Mouse (Mus musculus) thymus, postnatal 0 days (tissue): ENCODE measurements around the gene Tusc2. TPM values are rescaled to one million over a fixed set of nuclear protein-coding genes. Genes with fewer than 3 reads are reported as not detected.

Experiments used
- DNase-seq: peaks from one replicate; pipeline ENCODE4 v3.0.0-alpha.2; 2015; ENCODE audit warnings: low spot score
- polyA plus RNA-seq: library from polyadenylated mRNA; unstranded; fragments of >200 nt; fragmentation: Nextera tagmentation; extraction: Ambion mirVana; gene quantifications from 2 replicates; pipeline ENCODE4 v1.2.1, GENCODE M21; 2015

Tusc2 gene
- polyA plus RNA-seq, 1 experiment from 2014 or later, result 56.7 TPM

DNA sequence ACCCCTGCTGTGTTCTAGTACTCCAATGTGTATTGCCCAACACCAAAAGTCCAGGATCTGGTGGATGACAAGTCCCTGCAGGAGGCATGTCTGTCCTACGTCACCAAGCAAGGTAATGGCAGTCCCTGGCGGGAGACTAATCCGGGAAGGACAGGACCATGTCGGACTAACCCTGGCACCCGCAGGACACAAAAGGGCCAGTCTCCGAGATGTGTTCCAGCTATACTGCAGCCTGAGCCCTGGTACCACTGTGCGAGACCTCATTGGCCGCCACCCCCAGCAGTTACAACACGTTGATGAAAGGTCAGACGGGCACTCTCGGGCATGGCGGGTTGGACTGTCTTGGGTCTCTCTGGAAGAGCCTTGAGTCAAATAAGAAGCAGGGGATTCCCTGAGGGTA lies 18.3 kb upstream of the Tusc2 start:
- no peak for DNase-seq

DNA sequence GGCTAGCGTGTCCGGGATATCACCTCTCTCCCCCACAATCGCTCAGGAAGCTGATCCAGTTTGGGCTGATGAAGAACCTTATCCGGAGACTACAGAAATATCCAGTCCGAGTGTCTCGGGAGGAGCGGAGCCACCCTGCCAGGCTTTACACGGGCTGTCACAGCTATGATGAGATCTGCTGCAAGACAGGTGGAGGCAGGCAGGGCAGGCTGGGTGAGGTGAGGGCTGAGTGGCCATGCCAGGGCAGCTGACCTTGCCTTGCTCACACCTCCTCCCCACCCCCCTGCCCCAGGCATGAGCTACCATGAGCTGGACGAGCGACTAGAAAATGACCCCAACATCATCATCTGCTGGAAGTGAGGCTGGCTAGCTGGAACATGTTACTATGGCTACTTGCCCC lies 17.9 kb upstream of the Tusc2 start:
- DNase-seq, result no peak

DNA sequence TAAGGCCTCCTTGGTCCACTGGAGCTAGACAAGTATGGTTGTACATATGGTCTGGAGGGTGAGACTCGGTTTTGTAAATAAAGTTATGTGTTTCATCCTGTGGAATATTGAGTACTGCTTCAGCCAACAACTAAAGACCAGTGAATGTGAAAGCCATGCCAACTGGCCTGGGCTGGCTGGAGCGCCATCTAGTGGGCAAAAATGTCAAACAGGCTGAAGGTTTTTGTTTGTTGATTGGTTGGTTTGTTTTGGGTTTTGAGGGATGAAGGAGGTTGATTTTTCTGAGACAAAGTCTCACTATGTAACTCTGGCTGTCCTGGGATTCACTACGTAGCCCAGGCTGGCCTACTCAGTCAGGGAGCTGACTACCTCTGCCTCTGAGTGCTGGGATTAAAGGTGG lies 17.5 kb upstream of the Tusc2 start:
- DNase-seq, result peak; percentile 72

DNA sequence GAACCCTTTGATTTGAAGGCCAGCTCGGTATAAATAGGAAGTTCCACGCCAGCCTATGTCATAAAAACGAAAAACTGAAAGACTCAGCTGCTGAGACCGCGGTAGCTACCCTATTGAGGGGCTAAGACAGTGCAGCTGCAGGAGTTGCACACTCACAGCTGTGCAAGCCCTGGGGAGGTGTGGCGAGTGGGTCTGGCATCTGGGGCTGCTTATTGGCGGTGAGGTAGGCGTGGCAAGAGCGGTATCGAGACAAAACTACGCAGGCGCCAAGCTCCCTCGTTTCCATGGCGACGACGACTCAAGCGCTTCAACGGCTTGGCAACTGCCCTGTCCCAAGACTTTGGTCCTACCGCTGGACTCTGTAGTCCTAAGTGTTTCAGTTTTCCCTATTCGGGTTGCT lies 16.0 kb upstream of the Tusc2 start, which contains the start of gene Zmynd10:
Gene Zmynd10 (plus strand): TSS at position 273 of the 400 bp plus-strand sequence.
- peak; percentile 96 for DNase-seq

DNA sequence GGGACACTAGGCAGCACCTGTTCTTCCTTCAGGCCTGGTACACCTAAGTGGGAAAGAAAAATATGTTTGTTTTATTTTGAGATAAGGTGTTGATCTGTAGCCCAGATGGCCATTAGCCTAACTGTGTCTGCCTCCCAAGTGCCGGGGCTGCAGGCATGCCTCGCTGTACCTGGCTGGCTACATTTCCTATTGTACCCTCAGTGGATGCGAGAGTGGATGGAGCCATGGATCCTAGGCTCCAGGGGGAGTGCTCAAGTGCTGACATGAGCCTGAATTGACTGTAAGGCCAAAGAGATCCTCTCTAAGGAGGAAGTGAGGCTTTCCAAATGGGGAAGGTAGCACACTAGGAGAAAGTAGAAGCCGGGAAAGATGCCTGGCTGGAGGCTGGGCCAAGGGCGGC lies 15.1 kb upstream of the Tusc2 start:
- DNase-seq, result no peak

DNA sequence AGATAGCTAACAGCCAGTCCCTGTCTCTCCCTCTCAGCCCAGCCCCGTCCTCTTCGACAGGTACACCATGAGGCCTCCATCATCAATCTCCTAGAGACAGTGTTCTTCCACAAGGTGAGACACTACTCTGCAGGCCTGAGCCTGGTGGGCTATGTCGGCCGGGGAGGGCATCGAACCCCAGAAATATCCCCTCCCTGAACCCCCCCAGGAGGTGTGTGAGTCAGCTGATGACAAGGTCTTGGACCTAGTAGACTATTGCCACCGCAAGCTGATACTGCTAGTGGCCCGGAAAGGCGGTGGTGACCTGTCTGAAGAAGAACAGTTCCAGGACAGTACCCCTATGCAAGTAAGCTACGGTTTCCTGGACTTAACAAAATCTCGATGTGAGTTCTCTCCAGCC lies 14.2 kb upstream of the Tusc2 start:
- DNase-seq, result no peak

DNA sequence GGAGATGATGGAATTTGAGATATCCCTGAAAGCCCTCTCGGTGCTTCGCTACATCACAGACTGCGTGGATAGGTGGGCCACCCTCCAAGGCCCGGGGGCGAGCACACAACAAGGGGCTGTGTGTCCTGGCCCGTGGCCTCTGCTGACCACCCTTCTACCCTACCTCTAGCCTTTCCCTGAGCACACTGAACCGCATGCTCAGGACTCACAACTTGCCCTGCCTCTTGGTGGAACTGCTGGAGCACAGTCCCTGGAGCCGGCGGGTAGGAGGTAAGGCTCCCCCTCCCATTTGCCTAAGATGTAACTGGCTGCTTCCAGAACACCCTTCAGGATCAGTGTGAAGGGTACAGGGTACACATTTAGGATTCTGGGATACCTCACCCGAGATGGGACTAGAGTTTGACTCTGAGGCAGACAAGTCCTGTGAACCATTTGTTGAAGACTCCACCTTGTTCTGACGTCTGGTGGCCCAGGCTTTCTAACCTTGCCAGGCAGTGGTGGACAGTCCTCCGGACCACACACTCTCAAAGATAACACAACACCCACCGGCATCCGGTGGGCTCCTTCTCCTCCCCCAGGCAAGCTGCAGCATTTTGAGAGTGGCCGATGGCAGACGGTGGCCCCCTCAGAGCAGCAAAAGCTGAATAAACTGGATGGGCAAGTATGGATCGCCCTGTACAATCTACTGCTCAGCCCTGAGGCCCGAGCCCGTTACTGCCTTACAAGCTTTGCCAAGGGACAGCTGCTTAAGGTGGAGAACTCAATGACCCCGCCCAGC lies 13.6 kb upstream of the Tusc2 start:
- no peak for DNase-seq

DNA sequence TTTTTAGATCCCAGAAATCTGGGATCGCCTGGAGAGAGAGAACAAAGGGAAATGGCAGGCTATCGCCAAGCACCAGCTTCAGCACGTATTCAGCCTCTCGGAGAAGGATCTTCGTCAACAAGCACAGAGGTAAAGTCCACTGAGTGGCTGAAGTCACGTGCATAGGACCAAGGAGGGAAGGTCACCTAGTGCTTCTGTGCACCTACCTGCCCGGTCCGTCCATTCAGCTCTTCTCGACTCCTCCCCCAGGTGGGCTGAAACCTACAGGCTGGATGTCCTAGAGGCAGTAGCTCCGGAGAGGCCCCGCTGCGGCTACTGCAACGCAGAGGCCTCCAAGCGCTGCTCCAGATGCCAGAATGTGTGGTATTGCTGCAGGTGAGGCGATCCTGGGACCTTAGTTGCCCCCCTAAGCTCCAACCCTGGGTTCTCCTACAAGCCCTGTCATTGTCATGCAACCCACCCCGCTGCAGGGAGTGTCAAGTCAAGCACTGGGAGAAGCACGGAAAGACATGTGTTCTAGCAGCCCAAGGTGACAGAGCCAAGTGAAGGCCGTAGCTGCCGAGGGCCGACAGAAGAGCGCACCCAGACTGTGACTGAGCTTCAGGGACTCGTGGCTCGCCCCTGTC lies 12.5 kb upstream of the Tusc2 start:
- no peak for DNase-seq

DNA sequence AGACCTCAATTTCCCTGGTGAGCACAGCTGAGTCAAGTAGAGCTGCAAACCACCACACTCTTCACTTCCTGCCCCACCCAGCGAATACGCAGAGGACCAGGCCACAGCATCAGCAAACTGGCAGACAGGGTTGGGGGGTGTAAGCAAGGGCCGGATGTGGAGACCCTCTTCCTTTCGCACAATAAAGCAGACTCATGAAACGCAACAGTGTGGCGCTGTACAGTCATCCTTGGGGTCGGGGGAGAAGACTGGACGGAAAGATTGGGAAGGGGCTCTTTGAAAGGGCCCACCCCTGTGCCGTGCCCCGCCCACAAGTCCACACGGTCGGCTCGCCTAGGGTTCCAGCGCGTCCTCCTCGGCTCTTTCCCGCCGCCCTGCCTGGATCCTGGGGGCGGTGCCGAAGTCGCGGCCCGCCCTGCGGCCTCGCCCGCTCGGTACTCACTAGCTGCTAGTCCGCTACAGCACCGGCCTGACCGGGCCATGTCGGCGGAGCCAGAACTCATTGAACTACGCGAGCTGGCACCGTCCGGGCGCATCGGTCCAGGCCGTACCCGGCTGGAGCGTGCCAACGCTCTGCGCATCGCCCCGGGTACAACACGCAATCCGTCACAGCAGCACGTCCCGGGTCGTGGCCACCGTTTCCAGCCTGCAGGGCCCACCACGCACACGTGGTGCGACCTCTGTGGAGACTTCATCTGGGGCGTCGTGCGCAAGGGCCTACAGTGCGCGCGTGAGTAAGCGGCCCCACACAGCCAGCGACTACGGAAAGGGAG lies 11.8 kb upstream of the Tusc2 start, which contains the start of gene Rassf1:
Gene Rassf1 (plus strand): TSS at position 439 of the 773 bp plus-strand sequence.
- peak; percentile 88 for DNase-seq

DNA sequence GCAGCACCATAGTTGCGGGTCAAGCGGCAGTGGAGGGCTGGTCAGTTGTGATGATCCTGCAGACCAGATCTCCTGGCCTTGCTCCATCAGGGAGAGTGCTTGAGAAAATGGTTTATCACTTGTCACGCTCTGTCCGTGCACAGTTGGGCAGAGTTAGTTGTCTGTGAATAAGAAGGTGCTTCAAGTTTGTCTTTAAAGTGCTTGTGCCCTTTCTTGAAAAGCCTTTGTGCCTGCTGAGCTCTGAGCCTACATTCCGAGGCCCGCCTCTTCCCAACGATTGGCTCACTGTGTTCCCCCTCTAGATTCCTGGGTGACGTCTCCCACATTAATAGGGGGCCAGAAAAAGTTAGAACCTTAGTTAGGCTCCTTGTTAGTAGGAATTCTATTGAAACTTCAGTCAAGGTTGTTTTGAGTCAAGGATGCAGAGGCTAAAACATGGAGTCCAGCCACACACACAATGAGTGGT lies 11.1 kb upstream of the Tusc2 start:
- DNase-seq, result no peak

DNA sequence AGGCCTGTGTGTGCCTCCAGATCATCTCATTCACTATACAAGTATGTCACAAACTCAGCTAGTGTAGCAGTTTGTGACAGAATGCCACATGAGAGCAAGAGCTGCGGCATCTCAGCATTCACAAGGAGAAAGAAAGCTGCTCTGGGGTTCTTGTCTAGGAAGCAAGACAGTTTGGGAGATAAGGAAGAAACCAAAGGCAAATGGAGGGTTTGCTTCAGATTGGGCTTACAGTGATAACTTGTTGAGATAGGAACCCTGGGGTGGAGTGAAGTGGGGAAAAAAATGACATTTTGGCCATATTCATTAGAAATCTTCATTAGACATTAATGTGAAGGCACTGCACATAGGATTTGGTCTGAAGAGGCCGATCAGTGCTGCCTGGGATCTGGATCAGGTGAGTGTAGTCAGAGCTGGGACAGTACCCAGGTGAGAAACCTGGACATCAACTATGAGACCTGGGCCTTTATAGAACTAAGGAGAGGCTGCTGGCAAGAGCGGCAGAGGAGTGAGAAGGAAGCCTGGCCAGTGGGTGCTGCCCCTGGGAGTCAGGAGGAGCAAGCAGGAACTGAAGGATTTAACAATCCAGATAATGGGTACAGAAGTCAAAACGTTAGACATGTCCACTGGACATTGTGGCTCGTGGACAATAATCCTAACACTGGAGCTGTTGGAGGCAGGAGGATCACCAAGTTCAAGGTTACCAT lies 10.2 kb upstream of the Tusc2 start:
- no peak for DNase-seq

DNA sequence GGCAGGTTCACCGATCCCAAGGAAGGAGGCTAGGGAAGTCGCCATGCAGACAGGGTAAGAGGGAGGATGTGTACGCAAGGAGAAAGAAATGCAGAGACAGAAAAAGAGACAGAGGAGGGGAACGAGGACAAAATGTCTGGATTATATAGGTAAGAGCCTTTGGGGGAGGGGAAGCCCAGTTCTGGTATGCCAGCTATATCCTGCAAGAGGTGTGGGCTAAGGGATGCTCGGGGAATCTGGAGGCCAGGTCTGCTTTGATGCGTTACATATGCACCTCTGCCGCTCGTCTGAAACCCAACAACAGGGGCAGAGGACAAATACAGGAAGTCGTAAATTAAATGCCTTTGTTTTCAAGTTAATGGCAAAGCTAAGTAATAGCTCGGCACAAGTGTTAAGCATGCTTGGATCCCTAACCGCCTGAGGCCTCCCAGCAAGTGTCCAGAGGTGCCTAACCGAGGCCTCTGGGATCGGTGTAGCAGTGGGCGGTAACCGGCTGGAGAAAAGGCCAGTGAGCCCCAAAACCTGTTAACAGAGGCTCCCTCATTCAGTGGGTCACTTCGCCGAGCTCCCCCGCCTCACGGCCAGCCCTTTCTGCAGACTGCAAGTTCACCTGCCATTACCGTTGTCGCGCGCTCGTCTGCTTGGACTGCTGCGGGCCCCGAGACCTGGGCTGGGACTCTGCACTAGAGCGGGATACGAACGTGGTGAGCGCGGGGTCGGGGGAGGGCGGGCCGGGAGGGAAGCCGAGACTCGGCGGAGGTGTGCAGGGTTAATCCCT lies 9.3 kb upstream of the Tusc2 start:
- peak; percentile 44 for DNase-seq

DNA sequence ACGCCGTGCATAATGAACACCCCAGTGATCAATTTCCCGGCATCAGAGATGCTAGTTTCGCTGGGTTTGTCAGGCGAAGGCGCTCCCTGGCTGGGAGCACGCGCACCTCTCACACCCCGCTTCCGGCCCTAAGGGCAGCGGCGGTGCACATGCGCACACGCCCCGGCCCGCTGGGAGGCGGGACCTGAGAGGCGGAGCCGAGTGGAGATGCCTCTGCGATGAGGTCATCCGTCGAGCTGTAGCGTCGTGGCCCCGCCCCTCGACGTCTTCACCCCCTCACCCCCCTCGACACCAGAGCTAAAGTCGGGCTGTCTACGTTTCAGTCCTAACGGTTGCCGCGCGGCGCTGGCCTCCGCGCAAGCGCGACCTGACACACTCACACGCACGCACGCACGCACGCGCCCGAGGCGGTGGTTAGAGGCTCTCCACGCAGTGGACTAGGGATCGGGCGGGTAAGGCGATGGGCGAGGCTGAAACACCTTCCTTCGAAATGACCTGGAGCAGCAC lies 8.7 kb upstream of the Tusc2 start:
- peak; percentile 99 for DNase-seq

DNA sequence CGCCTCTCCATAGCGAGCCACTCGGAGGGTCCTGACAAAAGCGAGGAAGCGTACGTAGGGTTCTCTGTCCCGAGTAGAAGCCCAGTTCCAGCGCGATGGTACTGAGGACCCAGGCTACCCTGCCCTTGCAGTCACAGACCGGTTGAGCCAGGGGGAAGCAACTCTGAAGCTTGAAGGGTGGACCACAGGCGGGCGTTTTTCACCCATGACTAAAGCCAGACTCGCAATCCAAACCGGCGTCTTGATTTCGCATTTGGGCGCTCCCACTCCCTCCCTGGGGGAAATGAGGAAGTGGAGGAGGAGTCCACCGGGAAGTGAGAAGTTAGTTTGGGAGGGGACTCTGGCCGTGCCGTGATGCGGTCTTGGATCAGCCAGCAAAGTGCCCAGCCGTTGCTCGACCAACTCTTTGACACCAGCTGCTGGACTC lies 8.0 kb upstream of the Tusc2 start:
- no peak for DNase-seq

DNA sequence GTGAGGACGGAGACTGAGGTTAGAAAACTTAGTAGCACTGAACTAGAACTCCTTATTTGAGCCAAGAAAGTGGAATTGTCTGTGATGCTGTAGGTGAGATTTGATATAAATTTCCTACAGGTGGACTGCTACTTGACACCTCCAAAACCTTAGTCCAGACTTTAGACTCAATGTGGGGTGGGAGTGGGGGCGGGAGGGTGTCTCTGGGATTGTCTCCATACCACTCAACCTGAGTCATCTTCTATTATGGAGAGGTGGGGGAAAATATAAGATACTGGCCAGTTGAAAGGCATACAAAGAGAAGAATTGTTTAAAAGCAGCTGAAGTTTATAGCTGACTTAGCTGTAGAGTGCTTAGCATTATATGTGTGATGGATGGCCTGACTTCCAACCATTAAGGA lies 7.4 kb upstream of the Tusc2 start:
- no peak for DNase-seq

DNA sequence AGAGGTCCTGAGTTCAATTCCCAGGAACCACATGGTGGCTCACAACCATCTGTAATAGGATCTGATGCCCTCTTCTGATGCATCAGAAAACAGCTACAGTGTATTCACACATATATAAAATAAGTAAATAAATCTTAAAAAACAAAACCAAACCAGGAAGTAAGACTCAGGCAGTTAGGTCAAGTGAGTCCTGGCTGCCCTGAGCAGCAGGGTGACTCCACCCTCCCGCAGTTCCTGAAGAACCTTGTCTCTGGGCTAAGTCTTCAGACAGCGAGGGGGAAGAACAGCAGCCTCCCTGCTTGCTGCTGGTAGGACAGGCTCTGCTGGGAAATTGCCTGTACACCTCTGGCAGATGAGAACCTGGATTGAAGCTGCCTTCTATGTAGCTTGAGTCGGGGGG lies 6.7 kb upstream of the Tusc2 start:
- no peak for DNase-seq

DNA sequence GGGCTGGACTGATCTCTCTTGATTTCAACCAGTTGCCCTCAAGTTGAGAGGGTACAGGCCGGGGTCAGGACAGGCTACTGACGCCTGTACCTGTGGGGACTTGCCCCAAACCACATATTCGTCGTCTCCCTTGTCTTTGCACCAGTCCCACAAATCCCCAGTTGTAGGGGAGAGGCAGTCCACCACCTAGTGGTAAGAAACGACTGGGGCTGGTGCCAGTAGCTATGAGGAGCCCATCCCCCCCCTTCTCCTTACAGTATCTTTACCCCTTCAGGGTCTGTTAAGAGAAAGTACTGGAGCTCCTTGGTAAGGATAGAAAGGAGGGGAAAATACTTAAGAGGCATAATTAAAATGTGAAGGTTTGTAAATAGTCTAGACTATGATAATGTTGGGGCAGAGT lies 2.5 kb downstream of the Tusc2 start:
- peak; percentile 44 for DNase-seq

DNA sequence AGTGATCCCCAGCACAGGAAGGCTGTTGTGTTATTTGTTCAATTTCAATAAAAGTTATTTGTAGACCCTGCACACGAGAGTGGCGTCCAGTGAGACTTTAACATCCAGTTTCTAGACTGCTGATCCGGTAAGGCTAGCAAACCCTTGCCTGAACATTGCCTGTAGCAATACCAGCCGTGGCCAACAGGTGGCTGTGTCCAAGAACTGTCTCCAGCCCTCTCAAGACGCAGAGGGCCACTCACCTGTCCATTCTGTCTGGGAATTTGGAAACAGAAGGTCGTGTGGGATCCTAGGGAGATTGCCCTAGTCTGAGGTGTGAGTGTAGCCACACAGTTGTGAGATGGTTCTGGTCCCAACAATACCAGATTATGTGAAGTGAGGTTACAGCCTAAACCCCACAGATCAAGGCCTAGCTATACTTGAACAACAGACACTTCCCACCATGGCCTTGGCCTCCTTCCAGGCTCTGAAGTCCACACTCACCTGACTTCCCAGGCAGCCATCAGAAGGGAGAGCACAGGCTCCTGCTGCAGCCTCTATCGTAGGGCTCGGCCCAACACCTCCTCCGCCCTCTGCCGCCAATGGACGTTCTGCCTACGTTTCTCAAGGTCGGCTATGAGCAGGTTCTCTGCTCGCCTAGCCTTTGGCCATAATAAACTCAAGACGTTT lies 3.1 kb downstream of the Tusc2 start:
- DNase-seq, result peak; percentile 69

DNA sequence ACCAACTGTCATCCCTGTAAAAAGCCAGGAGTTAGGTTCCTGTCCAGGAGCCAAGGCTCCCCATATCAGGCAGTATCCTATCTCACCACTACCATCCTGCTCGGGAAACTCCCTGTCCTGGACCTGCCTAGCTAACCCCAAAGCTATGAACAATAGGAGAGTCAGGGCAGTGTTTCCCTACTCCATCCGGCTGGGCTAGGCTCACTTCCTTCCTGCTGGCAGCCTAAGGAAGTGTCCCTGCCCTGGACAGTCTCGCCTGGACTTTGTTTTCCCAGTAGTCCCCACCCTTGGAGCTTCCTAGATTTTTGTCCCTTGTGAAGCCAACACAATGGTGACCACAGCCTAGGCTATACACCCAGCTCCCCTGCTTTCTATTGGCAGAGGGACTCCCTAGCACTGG lies 3.8 kb downstream of the Tusc2 start:
- DNase-seq, result no peak
